Mouse (Mus musculus) limb, embryonic 10.5 days (tissue): ENCODE results near the gene Ppil3. TPM values are rescaled to one million over a fixed set of nuclear protein-coding genes. Genes with fewer than 3 reads are reported as not detected.

Source experiments
- DNase-seq: peaks from one replicate; pipeline ENCODE4 v3.0.0-alpha.2; 2017; ENCODE audit warnings: low spot score
- H3K27ac ChIP-seq: fragments of 300-500 bp; sonication (generic); 2 replicates; pipeline ENCODE4 v1.5.1; 2016; ENCODE audit warnings: mild to moderate bottlenecking
- H3K27me3 ChIP-seq: fragments of 300-500 bp; sonication (generic); 2 replicates; pipeline ENCODE4 v1.6.1; 2016; ENCODE audit warnings: low read depth, mild to moderate bottlenecking; ENCODE audit not compliant: poor library complexity, severe bottlenecking
- H3K36me3 ChIP-seq: fragments of 300-500 bp; sonication (generic); 2 replicates; pipeline ENCODE4 v1.6.1; 2016; ENCODE audit warnings: mild to moderate bottlenecking, moderate library complexity
- H3K4me1 ChIP-seq: fragments of 300-500 bp; sonication (generic); 2 replicates; pipeline ENCODE4 v1.6.1; 2016
- H3K4me3 ChIP-seq: fragments of 300-500 bp; sonication (generic); 2 replicates; pipeline ENCODE4 v1.5.1; 2016; ENCODE audit warnings: mild to moderate bottlenecking, moderate library complexity
- H3K9me3 ChIP-seq: fragments of 300-500 bp; sonication (generic); replicated peaks from 2 replicates; pipeline ENCODE4 v1.6.1; 2016; ENCODE audit warnings: mild to moderate bottlenecking
- WGBS: fragments of 180-500 bp; shearing (Covaris S2); methylation state at CpG from one replicate; pipeline ENCODE4 v1.1.7; 2016; 5-methylcytosine and 5-hydroxymethylcytosine counted together
- polyA plus RNA-seq: library from polyadenylated mRNA; unstranded; fragments of >200 nt; fragmentation: Nextera tagmentation; extraction: Ambion mirVana; gene quantifications from 2 replicates; pipeline ENCODE4 v1.2.1, GENCODE M21; 2016

Gene Ppil3
- polyA plus RNA-seq, result 61.5 and 64.8 TPM in 2 replicates

GRCm38 (mm10) chr1:58445143-58445722 lies at the start of gene Ppil3, which contains the start of gene Nif3l1:
Gene Ppil3, minus strand, starts transcription at chr1:58445486.
Gene Nif3l1, plus strand, starts transcription at chr1:58445151.
- Histone ChIP-seq H3K4me1 (peaks cover 20% of the 10 kb centered on the region), H3K27me3 (no peaks in the 10 kb centered on the region), H3K9me3 (no peaks in the 10 kb centered on the region), H3K27ac (peak within 1 kb of the TSS; percentile 94), H3K36me3 (peaks cover 58% of the 10 kb centered on the region), H3K4me3 (peak within 1 kb of the TSS; percentile 75)
- DNase-seq, result peak; percentile 87
- WGBS, result under 1% methylated on average over 33 of the region's 33 CpGs

GRCm38 (mm10) chr1:58482647-58483046 lies 37.4 kb upstream of the Ppil3 start:
- H3K4me3 ChIP-seq, result no peak overlapping the region
- DNase-seq, result no peak
- H3K36me3 ChIP-seq, result peaks cover 99% of the 10 kb centered on the region
- 98% methylated on average over 4 of the region's 4 CpGs for WGBS
- H3K27ac ChIP-seq, result no peak overlapping the region
- no peaks in the 10 kb centered on the region for H3K27me3 ChIP-seq
- H3K4me1 ChIP-seq, result no peaks in the 10 kb centered on the region
- no peaks in the 10 kb centered on the region for H3K9me3 ChIP-seq

DNA sequence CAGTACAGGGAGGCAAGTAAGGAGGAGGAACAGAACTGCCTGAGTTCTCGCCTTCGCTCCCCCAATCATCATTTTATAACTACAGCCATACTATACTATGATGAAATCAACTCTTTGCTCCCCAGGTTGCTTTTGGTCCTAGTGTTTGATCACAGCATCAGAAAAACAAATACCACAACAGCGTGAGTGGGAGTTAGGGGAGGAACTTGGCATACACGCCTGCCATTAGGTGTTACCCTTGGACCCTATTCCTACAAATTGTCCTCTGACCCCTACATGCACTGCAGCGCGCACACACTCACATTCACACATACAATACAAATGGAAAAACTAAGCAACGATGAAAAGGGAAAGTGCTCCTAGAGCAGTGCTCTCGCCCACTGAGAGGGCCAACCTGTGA lies 30.4 kb upstream of the Ppil3 start:
- Histone ChIP-seq H3K27me3 (no peaks in the 10 kb centered on the region), H3K27ac (no peak overlapping the region), H3K4me3 (no peak overlapping the region), H3K9me3 (no peaks in the 10 kb centered on the region), H3K4me1 (no peaks in the 10 kb centered on the region), H3K36me3 (peaks cover 96% of the 10 kb centered on the region)
- no peak for DNase-seq
- 94% methylated on average over 8 of the region's 8 CpGs for WGBS

DNA sequence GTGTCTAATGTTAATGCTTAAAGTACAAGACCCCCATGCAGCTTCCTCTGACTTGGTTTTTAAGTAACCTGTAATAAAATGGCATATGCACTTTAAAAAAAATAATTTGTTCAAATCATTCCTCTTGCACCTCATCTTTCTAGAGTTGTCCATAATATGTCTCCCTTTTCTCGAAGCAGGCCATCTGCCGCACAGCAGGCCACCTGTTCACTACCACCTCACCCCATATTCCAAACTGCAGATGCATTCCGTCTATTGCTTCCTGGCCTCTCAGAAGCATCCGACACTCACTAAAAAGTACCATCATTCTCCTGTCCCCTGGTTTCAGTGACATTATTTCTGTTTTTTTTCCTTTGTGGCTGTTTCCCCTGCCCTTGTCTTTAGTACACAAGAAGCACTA lies 20.3 kb upstream of the Ppil3 start:
- H3K36me3 ChIP-seq, result peaks cover 96% of the 10 kb centered on the region

DNA sequence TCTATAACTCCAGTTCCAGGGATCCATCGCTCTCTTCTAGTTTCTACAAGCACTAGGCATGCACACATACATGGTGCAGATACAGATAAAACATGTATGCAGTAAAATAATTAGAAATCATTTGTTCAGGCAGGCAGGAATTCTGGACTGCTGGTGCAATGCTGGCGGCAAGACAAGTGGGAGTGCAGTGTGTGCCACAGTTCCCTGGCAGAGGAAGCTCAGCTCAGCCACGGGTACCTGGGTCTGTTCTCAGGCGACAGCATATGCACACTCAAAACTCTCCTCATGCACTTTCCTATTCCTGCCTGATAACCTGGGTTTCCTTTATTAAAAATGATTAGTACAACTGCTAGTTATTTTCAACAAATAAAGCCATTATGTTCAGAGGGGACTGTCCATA lies 19.8 kb upstream of the Ppil3 start:
- H3K27me3 ChIP-seq, result no peaks in the 10 kb centered on the region
- H3K4me3 ChIP-seq, result no peak overlapping the region
- 90% methylated on average over 4 of the region's 4 CpGs for WGBS
- H3K36me3 ChIP-seq, result peaks cover 96% of the 10 kb centered on the region
- no peak overlapping the region for H3K27ac ChIP-seq
- no peaks in the 10 kb centered on the region for H3K9me3 ChIP-seq
- no peaks in the 10 kb centered on the region for H3K4me1 ChIP-seq
- no peak for DNase-seq

More for the DNA sequence above, 20.3 kb upstream of the Ppil3 start:
- DNase-seq, result no peak
- no peaks in the 10 kb centered on the region for H3K27me3 ChIP-seq
- H3K9me3 ChIP-seq, result no peaks in the 10 kb centered on the region
- H3K4me3 ChIP-seq, result no peak overlapping the region
- no peak overlapping the region for H3K27ac ChIP-seq
- no peaks in the 10 kb centered on the region for H3K4me1 ChIP-seq
- 95% methylated on average over 4 of the region's 4 CpGs for WGBS

DNA sequence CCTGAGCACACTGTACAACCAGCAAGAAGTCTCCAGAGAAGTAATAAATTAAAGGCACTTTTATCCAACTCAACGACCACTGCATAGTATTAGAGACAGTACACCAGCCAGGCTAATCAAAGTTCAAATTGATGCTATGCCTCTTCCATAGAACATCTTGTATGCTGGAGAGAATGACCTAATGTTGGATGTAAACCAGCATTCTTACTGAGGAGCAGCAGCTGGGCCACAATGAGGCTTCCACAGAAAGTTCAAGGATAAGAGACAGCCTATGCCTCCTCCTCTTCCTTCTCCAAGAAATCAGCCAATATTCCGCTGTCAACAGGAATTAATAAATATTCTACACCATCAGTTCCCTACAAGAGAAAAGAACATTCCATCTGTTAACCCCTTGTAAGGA lies 18.6 kb upstream of the Ppil3 start:
- no peak for DNase-seq
- peaks cover 96% of the 10 kb centered on the region for H3K36me3 ChIP-seq
- 92% methylated on average over 2 of the region's 2 CpGs for WGBS

DNA sequence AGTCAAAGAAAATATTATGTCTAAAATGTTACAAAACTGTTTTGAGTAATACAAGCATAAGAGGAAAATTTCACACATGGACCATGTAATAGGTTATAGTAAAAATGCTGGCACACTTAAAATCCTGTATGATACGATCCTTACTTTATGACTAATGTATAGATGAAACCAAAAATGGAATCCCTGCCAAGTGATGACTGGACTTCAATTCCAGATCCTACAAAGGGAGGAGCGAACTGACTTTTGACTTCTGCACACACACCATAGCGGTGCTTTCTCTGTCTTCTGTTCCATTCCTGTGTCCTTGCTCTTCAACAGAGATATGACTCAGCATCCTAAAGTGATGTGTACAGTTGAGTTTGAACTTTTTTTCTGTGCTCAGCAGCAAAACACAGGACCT lies 15.3 kb upstream of the Ppil3 start:
- no peak for DNase-seq
- H3K36me3 ChIP-seq, result peaks cover 99% of the 10 kb centered on the region
- H3K9me3 ChIP-seq, result no peaks in the 10 kb centered on the region
- H3K4me3 ChIP-seq, result no peak overlapping the region
- no peaks in the 10 kb centered on the region for H3K27me3 ChIP-seq
- WGBS, result 98% methylated on average over 3 of the region's 3 CpGs
- H3K27ac ChIP-seq, result no peak overlapping the region
- no peaks in the 10 kb centered on the region for H3K4me1 ChIP-seq

More for the DNA sequence above, 18.6 kb upstream of the Ppil3 start:
- Histone ChIP-seq H3K27me3 (no peaks in the 10 kb centered on the region), H3K4me3 (no peak overlapping the region), H3K4me1 (no peaks in the 10 kb centered on the region), H3K9me3 (no peaks in the 10 kb centered on the region), H3K27ac (no peak overlapping the region)

DNA sequence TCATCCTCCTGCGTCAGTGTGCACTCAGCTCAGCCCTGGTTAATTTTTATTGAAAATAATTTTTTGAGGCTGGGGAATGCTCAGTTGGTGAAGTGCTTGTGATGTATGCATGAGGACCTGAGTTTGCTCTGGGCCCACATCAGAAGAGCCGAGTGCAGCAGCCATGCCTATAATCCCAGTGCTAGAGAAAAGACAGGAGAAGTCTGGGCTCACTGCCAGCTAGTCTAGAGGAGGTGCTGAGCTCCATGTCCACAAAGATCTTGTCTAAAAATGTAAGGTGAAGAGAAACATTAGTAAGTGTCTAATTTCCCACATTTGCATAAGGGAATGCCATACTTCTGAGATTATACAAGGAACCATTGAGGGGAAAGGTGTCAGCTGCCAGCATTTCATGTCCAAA lies 13.6 kb upstream of the Ppil3 start:
- H3K4me3 ChIP-seq, result no peak overlapping the region
- no peak overlapping the region for H3K27ac ChIP-seq
- no peaks in the 10 kb centered on the region for H3K4me1 ChIP-seq
- no peaks in the 10 kb centered on the region for H3K9me3 ChIP-seq
- H3K27me3 ChIP-seq, result no peaks in the 10 kb centered on the region
- DNase-seq, result no peak
- peaks cover 99% of the 10 kb centered on the region for H3K36me3 ChIP-seq
- WGBS, result 91% methylated on average over 2 of the region's 2 CpGs

DNA sequence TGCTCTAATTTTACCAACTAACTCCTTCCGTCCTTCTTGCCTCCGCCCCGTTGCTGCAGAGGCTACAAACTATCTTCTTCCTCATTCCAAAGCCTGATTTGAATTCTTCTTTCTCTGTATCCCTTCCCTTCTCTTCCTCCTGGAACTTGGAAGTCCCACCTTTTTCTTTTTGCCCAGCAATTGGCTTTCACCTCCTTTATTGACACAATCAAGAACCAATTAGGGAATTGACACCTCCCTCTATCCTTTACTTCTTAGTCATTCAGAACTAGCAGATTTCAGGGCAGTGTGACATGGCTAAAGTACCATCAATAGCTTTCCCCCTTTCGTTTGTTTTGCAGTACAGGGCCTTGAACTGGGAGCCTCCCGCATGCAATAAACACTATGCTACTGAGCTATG lies 12.9 kb upstream of the Ppil3 start:
- Histone ChIP-seq H3K4me1 (no peaks in the 10 kb centered on the region), H3K4me3 (no peak overlapping the region), H3K27me3 (no peaks in the 10 kb centered on the region), H3K27ac (no peak overlapping the region), H3K36me3 (peaks cover 99% of the 10 kb centered on the region), H3K9me3 (no peaks in the 10 kb centered on the region)
- 89% methylated on average over 5 of the region's 5 CpGs for WGBS
- DNase-seq, result no peak

DNA sequence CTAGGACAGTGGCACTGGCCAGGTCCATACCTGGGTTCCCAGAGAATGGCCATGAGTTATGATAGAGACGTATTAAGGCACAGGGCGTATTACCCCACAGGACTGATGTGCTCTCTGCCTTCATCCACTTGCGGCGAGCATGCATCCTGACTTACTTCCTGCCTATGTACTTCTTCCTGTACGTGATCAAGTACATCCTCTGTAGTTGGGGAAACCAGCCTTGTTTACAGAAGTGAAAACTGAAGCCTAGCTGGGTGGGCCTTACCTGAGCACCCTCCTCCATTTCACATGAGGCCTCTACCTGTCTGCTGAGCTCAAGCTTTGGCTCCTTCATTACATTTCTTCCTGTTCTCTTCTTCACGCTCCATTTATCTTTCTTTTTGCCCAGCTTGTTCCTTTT lies 9.0 kb upstream of the Ppil3 start:
- Histone ChIP-seq H3K36me3 (peaks cover 96% of the 10 kb centered on the region), H3K9me3 (no peaks in the 10 kb centered on the region), H3K4me1 (no peaks in the 10 kb centered on the region), H3K27ac (no peak overlapping the region), H3K27me3 (no peaks in the 10 kb centered on the region), H3K4me3 (no peak overlapping the region)
- WGBS, result 92% methylated on average over 6 of the region's 6 CpGs
- no peak for DNase-seq

- peaks cover 20% of the 10 kb centered on the region for H3K4me1 ChIP-seq
- no peaks in the 10 kb centered on the region for H3K9me3 ChIP-seq
- no peak overlapping the region for H3K27ac ChIP-seq
- no peaks in the 10 kb centered on the region for H3K27me3 ChIP-seq
- no peak overlapping the region for H3K4me3 ChIP-seq
- peaks cover 66% of the 10 kb centered on the region for H3K36me3 ChIP-seq
- WGBS, result 91% methylated on average over 7 of the region's 7 CpGs
- no peak for DNase-seq
Observed at GRCm38 (mm10) chr1:58448396-58448795, 3.1 kb upstream of the Ppil3 start.

DNA sequence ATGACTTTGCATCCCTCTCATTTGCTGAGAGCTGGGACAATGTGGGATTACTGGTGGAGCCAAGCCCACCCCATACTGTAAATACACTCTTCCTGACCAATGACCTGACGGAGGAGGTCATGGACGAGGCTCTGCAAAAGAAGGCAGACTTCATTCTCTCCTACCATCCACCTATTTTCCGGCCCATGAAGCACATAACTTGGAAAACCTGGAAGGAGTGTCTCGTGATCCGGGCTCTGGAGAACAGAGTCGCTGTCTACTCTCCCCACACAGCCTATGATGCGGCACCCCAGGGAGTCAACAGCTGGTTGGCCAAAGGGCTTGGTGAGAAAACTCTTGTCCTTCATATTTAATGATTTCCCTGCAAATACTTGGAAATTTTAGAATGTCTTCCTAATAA lies 2.5 kb upstream of the Ppil3 start:
- H3K36me3 ChIP-seq, result peaks cover 60% of the 10 kb centered on the region
- no peak overlapping the region for H3K27ac ChIP-seq
- peaks cover 20% of the 10 kb centered on the region for H3K4me1 ChIP-seq
- DNase-seq, result no peak
- no peaks in the 10 kb centered on the region for H3K27me3 ChIP-seq
- H3K9me3 ChIP-seq, result no peaks in the 10 kb centered on the region
- 95% methylated on average over 7 of the region's 7 CpGs for WGBS
- H3K4me3 ChIP-seq, result no peak overlapping the region

DNA sequence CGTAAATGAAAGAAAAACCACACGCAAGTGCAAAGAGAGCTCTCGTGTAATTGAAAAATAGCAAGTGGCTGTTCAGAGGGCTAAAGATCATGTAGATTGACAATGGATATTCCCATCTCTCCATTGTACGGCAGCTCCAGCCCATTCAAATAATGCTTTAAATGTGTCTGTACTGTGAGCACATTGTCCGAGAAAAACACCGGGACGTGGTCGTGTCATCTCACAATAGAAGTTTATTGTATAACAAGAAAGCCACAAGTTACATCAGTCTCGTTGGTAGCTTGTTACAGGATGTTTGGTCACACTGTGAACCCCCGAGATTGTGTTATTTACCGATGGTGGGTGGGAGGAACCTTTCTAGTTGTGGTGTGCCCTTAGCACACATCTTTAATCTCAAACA lies 575 bp upstream of the Ppil3 start:
- Histone ChIP-seq H3K9me3 (no peaks in the 10 kb centered on the region), H3K36me3 (peaks cover 58% of the 10 kb centered on the region), H3K4me3 (peak overlapping the region; percentile 75), H3K27ac (peak overlapping the region; percentile 94), H3K27me3 (no peaks in the 10 kb centered on the region), H3K4me1 (peaks cover 20% of the 10 kb centered on the region)
- WGBS, result 19% methylated on average over 11 of the region's 11 CpGs
- DNase-seq, result no peak

GRCm38 (mm10) chr1:58444691-58445090 lies 595 bp downstream of the Ppil3 start:
- peaks cover 20% of the 10 kb centered on the region for H3K4me1 ChIP-seq
- WGBS, result 11% methylated on average over 10 of the region's 10 CpGs
- H3K27ac ChIP-seq, result peak overlapping the region; percentile 94
- H3K27me3 ChIP-seq, result no peaks in the 10 kb centered on the region
- no peaks in the 10 kb centered on the region for H3K9me3 ChIP-seq
- peaks cover 59% of the 10 kb centered on the region for H3K36me3 ChIP-seq
- peak overlapping the region; percentile 75 for H3K4me3 ChIP-seq
- peak; percentile 33 for DNase-seq
